9 mouse cellular contexts compared by ENCODE assay signal in the genomic region with DNA sequence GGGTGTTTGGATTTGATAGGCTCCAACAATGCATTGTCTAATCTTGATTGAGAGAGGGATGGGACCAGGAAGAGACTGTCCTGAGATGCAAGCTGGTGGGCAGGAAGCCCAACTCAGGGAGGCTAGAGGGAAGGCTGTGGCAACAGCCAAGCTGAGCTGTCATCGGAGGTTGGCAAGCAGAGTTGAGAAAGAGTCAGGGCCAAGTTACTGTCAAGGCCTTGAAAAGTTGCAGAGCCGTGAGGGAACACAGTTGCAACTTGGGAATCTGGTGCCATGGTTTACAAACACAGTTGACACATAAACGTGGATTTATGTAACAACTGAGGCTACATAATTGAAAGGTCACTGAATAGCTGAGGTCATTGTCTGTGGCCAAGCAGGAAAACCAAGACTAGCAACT.
A peak's percentile ranks its signal among the peaks of the same experiment; 100 is the strongest.
DNase-seq lines count a peak whose midpoint lies in the region; ATAC-seq and TF ChIP-seq lines count a peak whose summit lies in the region.
"Had no signal": no experiment of that assay in that cellular context is flagged by ENCODE, and none has a peak within 500 bp of the region (broad histone marks: within the 10 kb centered on the region; RNA-seq: fewer than 3 reads in every experiment).

No protein-coding gene starts in this region.

- peak; percentile 42; the same call in 1 of the 2 replicates for ATAC-seq in hindbrain, embryonic 16.5 days
- no peak for ATAC-seq in hindbrain, embryonic 11.5 days (ENCODE audit: low FRiP score)
- ATAC-seq in lung, embryonic 14.5 days (ENCODE audit: insufficient read depth), result peak; percentile 86
- ATAC-seq in erythroblast, adult 5-6 weeks (replicated peaks; ENCODE audit: low FRiP score, poor library complexity, severe bottlenecking), result no peak

- H3K4me1 ChIP-seq in hindbrain, embryonic 16.5 days (ENCODE audit: control insufficient read depth, insufficient read depth, low read depth, low read length), result no peaks in the 10 kb centered on the region
- H3K4me1 ChIP-seq in hindbrain, embryonic 11.5 days (replicated peaks; ENCODE audit: control insufficient read depth, insufficient read depth, low read length), result no peaks in the 10 kb centered on the region
- peaks cover 23% of the 10 kb centered on the region for H3K4me1 ChIP-seq in lung, embryonic 14.5 days (ENCODE audit: insufficient read depth)

- no peak overlapping the region for H3K4me2 ChIP-seq in hindbrain, embryonic 16.5 days (ENCODE audit: low read length)
- H3K4me2 ChIP-seq in hindbrain, embryonic 11.5 days (replicated peaks; ENCODE audit: low read depth, low read length), result no peak overlapping the region
- H3K4me2 ChIP-seq in lung, embryonic 14.5 days, result no peak overlapping the region
- H3K4me2 ChIP-seq: limb, embryonic 13.5 days had no signal

- intact Hi-C loops in gastrocnemius, postnatal 14 days (cut with DNase I; ENCODE audit: low total_unique reads), result no loop called here

- H3K9ac ChIP-seq in hindbrain, embryonic 16.5 days (ENCODE audit: low read depth, low read length), result no peak overlapping the region
- H3K9ac ChIP-seq in hindbrain, embryonic 11.5 days (ENCODE audit: low read depth, low read length), result no peak overlapping the region
- no peak overlapping the region for H3K9ac ChIP-seq in lung, embryonic 14.5 days
- H3K9ac ChIP-seq: limb, embryonic 13.5 days had no signal

- H3K27me3 ChIP-seq in hindbrain, embryonic 16.5 days (replicated peaks; ENCODE audit: control insufficient read depth, insufficient read depth, low read length), result no peaks in the 10 kb centered on the region
- no peaks in the 10 kb centered on the region for H3K27me3 ChIP-seq in hindbrain, embryonic 11.5 days (ENCODE audit: control insufficient read depth, insufficient read depth, low read length)
- no peaks in the 10 kb centered on the region for H3K27me3 ChIP-seq in lung, embryonic 14.5 days (ENCODE audit: insufficient read depth, low read length)
- H3K27me3 ChIP-seq: limb, embryonic 13.5 days had no signal

- no peak overlapping the region for H3K27ac ChIP-seq in hindbrain, embryonic 16.5 days (ENCODE audit: low read depth, low read length)
- no peak overlapping the region for H3K27ac ChIP-seq in hindbrain, embryonic 11.5 days (ENCODE audit: low read depth, low read length)
- H3K27ac ChIP-seq in lung, embryonic 14.5 days (ENCODE audit: low read depth), result no peak overlapping the region
- H3K27ac ChIP-seq: limb, embryonic 13.5 days had no signal

- no peak overlapping the region for H3K4me3 ChIP-seq in hindbrain, embryonic 16.5 days (ENCODE audit: low read length)
- no peak overlapping the region for H3K4me3 ChIP-seq in hindbrain, embryonic 11.5 days (ENCODE audit: low read depth, low read length)
- no peak overlapping the region for H3K4me3 ChIP-seq in lung, embryonic 14.5 days (ENCODE audit: low read depth, low read length)
- H3K4me3 ChIP-seq: limb, embryonic 13.5 days had no signal

- DNase-seq in hindbrain, embryonic 11.5 days (ENCODE audit: low spot score), result no peak
- peak; percentile 99 for DNase-seq in adipocyte (ENCODE audit: low spot score)
- peak; percentile 77 for DNase-seq in gastrocnemius, postnatal 14 days
- DNase-seq in lung, embryonic 14.5 days, result peak; percentile 91
- no peak for DNase-seq in thymus, postnatal 25 days
- no peak for DNase-seq in right cerebral cortex, postnatal 25 days

- no peaks in the 10 kb centered on the region for H3K36me3 ChIP-seq in hindbrain, embryonic 16.5 days (ENCODE audit: control insufficient read depth, insufficient read depth, low read length)
- no peaks in the 10 kb centered on the region for H3K36me3 ChIP-seq in hindbrain, embryonic 11.5 days (ENCODE audit: control insufficient read depth, insufficient read depth, low read length)
- H3K36me3 ChIP-seq in lung, embryonic 14.5 days (ENCODE audit: insufficient read depth), result no peaks in the 10 kb centered on the region
- H3K36me3 ChIP-seq: limb, embryonic 13.5 days had no signal

- H3K9me3 ChIP-seq in hindbrain, embryonic 16.5 days (ENCODE audit: control insufficient read depth, low read length), result no peaks in the 10 kb centered on the region
- H3K9me3 ChIP-seq in hindbrain, embryonic 11.5 days (ENCODE audit: control insufficient read depth, low read length), result no peaks in the 10 kb centered on the region
- no peaks in the 10 kb centered on the region for H3K9me3 ChIP-seq in lung, embryonic 14.5 days (ENCODE audit: low read depth, low read length)
- H3K9me3 ChIP-seq: limb, embryonic 13.5 days had no signal

- no peak for TF ChIP-seq CTCF in lung, embryonic 14.5 days (IDR thresholded peaks at IDR 0.05; ENCODE audit: low read depth)

- WGBS in hindbrain, embryonic 16.5 days, result 70% methylated on average over 3 of the region's 3 CpGs
- WGBS in hindbrain, embryonic 11.5 days, result 94% methylated on average over 3 of the region's 3 CpGs
- 32% methylated on average over 3 of the region's 3 CpGs for WGBS in lung, embryonic 14.5 days

Comparison
In these comparisons a context has a peak if more than half of its experiments do, and no peak if none do; other contexts are left out.
1. ATAC-seq: peak in hindbrain, embryonic 16.5 days (single experiment) and lung, embryonic 14.5 days (single experiment); none in hindbrain, embryonic 11.5 days (single experiment) and erythroblast, adult 5-6 weeks (single experiment).
2. DNase-seq: peak in adipocyte (single experiment), gastrocnemius, postnatal 14 days (single experiment) and lung, embryonic 14.5 days (single experiment); none in hindbrain, embryonic 11.5 days (single experiment), thymus, postnatal 25 days (single experiment) and right cerebral cortex, postnatal 25 days (single experiment).